Mouse (Mus musculus): ENCODE data around the gene Tjap1. TPM values are rescaled to one million over a fixed set of nuclear protein-coding genes. Genes with fewer than 3 reads are reported as not detected.

The Tjap1 gene
- polyA plus RNA-seq, 1 experiment from 2014 or later, result 59.9 TPM

- 60% methylated on average over 14 of the region's 14 CpGs for WGBS
- Histone ChIP-seq H3K4me3 (replicated peaks) (peak overlapping the region; percentile 71; the same call in 1 of the 2 replicates), H3K9ac (replicated peaks) (0 out of 2 replicates have a peak overlapping the region, but pooled peaks have one; percentile 62), H3K27ac (no peak overlapping the region), H3K36me3 (peaks cover 52% of the 10 kb centered on the region), H3K4me1 (replicated peaks) (peaks cover 24% of the 10 kb centered on the region), H3K4me2 (peak overlapping the region; percentile 100), H3K27me3 (peaks cover 30% of the 10 kb centered on the region), H3K9me3 (0 out of 2 replicates have a peak, but pooled peaks cover 7% of the 10 kb centered on the region)
- no peak for ATAC-seq (ENCODE audit: insufficient number of reproducible peaks, insufficient read depth, low FRiP score, low TSS enrichment, low read depth)
Measured at GRCm38 (mm10) chr17:46252571-46253451, 30.0 kb downstream of the Tjap1 start.

GRCm38 (mm10) chr17:46251174-46251573, 31.7 kb downstream of the Tjap1 start:
- 83% methylated on average over 7 of the region's 7 CpGs for WGBS
- Histone ChIP-seq H3K4me1 (replicated peaks) (peaks cover 32% of the 10 kb centered on the region), H3K4me2 (no peak overlapping the region), H3K36me3 (peaks cover 43% of the 10 kb centered on the region), H3K9ac (replicated peaks) (no peak overlapping the region), H3K4me3 (replicated peaks) (no peak overlapping the region), H3K27ac (no peak overlapping the region), H3K27me3 (peaks cover 25% of the 10 kb centered on the region), H3K9me3 (0 out of 2 replicates have a peak, but pooled peaks cover under 1% of the 10 kb centered on the region)
- ATAC-seq (ENCODE audit: insufficient number of reproducible peaks, insufficient read depth, low FRiP score, low TSS enrichment, low read depth), result no peak

- no peaks in the 10 kb centered on the region for H3K9me3 ChIP-seq
- peak overlapping the region; percentile 77 for H3K4me3 ChIP-seq (replicated peaks)
- no peaks in the 10 kb centered on the region for H3K27me3 ChIP-seq
- H3K4me1 ChIP-seq (replicated peaks), result peaks cover 21% of the 10 kb centered on the region
- H3K36me3 ChIP-seq, result peaks cover 73% of the 10 kb centered on the region
- ATAC-seq (ENCODE audit: insufficient number of reproducible peaks, insufficient read depth, low FRiP score, low TSS enrichment, low read depth), result no peak
- peak overlapping the region; percentile 93 for H3K4me2 ChIP-seq
- under 1% methylated on average over 37 of the region's 37 CpGs for WGBS
- peak overlapping the region; percentile 64 for H3K27ac ChIP-seq
- H3K9ac ChIP-seq (replicated peaks), result peak overlapping the region; percentile 93
Measured at GRCm38 (mm10) chr17:46248189-46248522, 34.7 kb downstream of the Tjap1 start.

- under 1% methylated on average over 53 of the region's 53 CpGs for WGBS
- peaks cover 79% of the 10 kb centered on the region for H3K36me3 ChIP-seq
- peak; percentile 84 for ATAC-seq (ENCODE audit: insufficient number of reproducible peaks, insufficient read depth, low FRiP score, low TSS enrichment, low read depth)
Measured at GRCm38 (mm10) chr17:46247512-46248188, 35.2 kb downstream of the Tjap1 start, which contains the start of the genes Polr1c and Yipf3. Gene Polr1c (minus strand): TSS chr17:46248054. Gene Yipf3 (plus strand): TSS chr17:46248080.

GRCm38 (mm10) chr17:46244579-46244978, 38.2 kb downstream of the Tjap1 start:
- H3K9ac ChIP-seq (replicated peaks), result 0 out of 2 replicates have a peak overlapping the region, but pooled peaks have one; percentile 12

More at GRCm38 (mm10) chr17:46247512-46248188, 35.2 kb downstream of the Tjap1 start, which contains the start of the genes Polr1c and Yipf3:
- Histone ChIP-seq H3K27ac (peak within 1 kb of the TSS; percentile 69), H3K9me3 (no peaks in the 10 kb centered on the region), H3K4me3 (replicated peaks) (peak within 1 kb of the TSS; percentile 77), H3K4me2 (peak within 1 kb of the TSS; percentile 93), H3K27me3 (no peaks in the 10 kb centered on the region), H3K4me1 (replicated peaks) (peaks cover 20% of the 10 kb centered on the region), H3K9ac (replicated peaks) (peak within 1 kb of the TSS; percentile 93)

GRCm38 (mm10) chr17:46243624-46244023, 39.2 kb downstream of the Tjap1 start:
- H3K27ac ChIP-seq, result no peak overlapping the region
- ATAC-seq (ENCODE audit: insufficient number of reproducible peaks, insufficient read depth, low FRiP score, low TSS enrichment, low read depth), result no peak
- no peak overlapping the region for H3K4me2 ChIP-seq
- no peak overlapping the region for H3K9ac ChIP-seq (replicated peaks)
- peaks cover 81% of the 10 kb centered on the region for H3K36me3 ChIP-seq
- H3K4me1 ChIP-seq (replicated peaks), result peaks cover 9% of the 10 kb centered on the region
- H3K4me3 ChIP-seq (replicated peaks), result no peak overlapping the region
- H3K27me3 ChIP-seq, result no peaks in the 10 kb centered on the region
- WGBS, result 68% methylated on average over 2 of the region's 2 CpGs
- no peaks in the 10 kb centered on the region for H3K9me3 ChIP-seq

More at GRCm38 (mm10) chr17:46244579-46244978, 38.2 kb downstream of the Tjap1 start:
- Histone ChIP-seq H3K27me3 (no peaks in the 10 kb centered on the region), H3K27ac (no peak overlapping the region), H3K4me3 (replicated peaks) (no peak overlapping the region), H3K4me2 (no peak overlapping the region), H3K4me1 (replicated peaks) (peaks cover 19% of the 10 kb centered on the region), H3K9me3 (no peaks in the 10 kb centered on the region), H3K36me3 (peaks cover 77% of the 10 kb centered on the region)
- 79% methylated on average over 10 of the region's 10 CpGs for WGBS
- ATAC-seq (ENCODE audit: insufficient number of reproducible peaks, insufficient read depth, low FRiP score, low TSS enrichment, low read depth), result no peak

GRCm38 (mm10) chr17:46242993-46243392, 39.8 kb downstream of the Tjap1 start:
- WGBS, result 87% methylated on average over 4 of the region's 4 CpGs
- Histone ChIP-seq H3K4me3 (replicated peaks) (no peak overlapping the region), H3K9me3 (no peaks in the 10 kb centered on the region), H3K9ac (replicated peaks) (no peak overlapping the region), H3K27me3 (no peaks in the 10 kb centered on the region), H3K27ac (no peak overlapping the region), H3K36me3 (peaks cover 87% of the 10 kb centered on the region), H3K4me1 (replicated peaks) (peaks cover 7% of the 10 kb centered on the region), H3K4me2 (no peak overlapping the region)
- ATAC-seq (ENCODE audit: insufficient number of reproducible peaks, insufficient read depth, low FRiP score, low TSS enrichment, low read depth), result no peak

- no peak overlapping the region for H3K27ac ChIP-seq
- no peaks in the 10 kb centered on the region for H3K9me3 ChIP-seq
- peaks cover 94% of the 10 kb centered on the region for H3K36me3 ChIP-seq
- no peak overlapping the region for H3K4me3 ChIP-seq (replicated peaks)
- 87% methylated on average over 13 of the region's 13 CpGs for WGBS
- H3K27me3 ChIP-seq, result no peaks in the 10 kb centered on the region
- H3K9ac ChIP-seq (replicated peaks), result no peak overlapping the region
- no peak overlapping the region for H3K4me2 ChIP-seq
- no peak for ATAC-seq (ENCODE audit: insufficient number of reproducible peaks, insufficient read depth, low FRiP score, low TSS enrichment, low read depth)
- H3K4me1 ChIP-seq (replicated peaks), result peaks cover 7% of the 10 kb centered on the region
Measured at GRCm38 (mm10) chr17:46242274-46242673, 40.6 kb downstream of the Tjap1 start.

GRCm38 (mm10) chr17:46241471-46241870, 41.4 kb downstream of the Tjap1 start:
- 72% methylated on average over 11 of the region's 11 CpGs for WGBS
- no peak overlapping the region for H3K4me2 ChIP-seq
- ATAC-seq (ENCODE audit: insufficient number of reproducible peaks, insufficient read depth, low FRiP score, low TSS enrichment, low read depth), result no peak
- peaks cover 98% of the 10 kb centered on the region for H3K36me3 ChIP-seq
- no peak overlapping the region for H3K4me3 ChIP-seq (replicated peaks)
- no peak overlapping the region for H3K27ac ChIP-seq
- H3K27me3 ChIP-seq, result no peaks in the 10 kb centered on the region
- H3K9ac ChIP-seq (replicated peaks), result no peak overlapping the region
- peaks cover under 1% of the 10 kb centered on the region; the same call in 1 of the 2 replicates for H3K4me1 ChIP-seq (replicated peaks)
- no peaks in the 10 kb centered on the region for H3K9me3 ChIP-seq

GRCm38 (mm10) chr17:46239516-46240114, 43.2 kb downstream of the Tjap1 start:
- Histone ChIP-seq H3K9ac (replicated peaks) (no peak overlapping the region), H3K4me2 (no peak overlapping the region), H3K9me3 (no peaks in the 10 kb centered on the region), H3K4me1 (replicated peaks) (no peaks in the 10 kb centered on the region), H3K27me3 (no peaks in the 10 kb centered on the region), H3K36me3 (peaks cover 95% of the 10 kb centered on the region), H3K27ac (no peak overlapping the region), H3K4me3 (replicated peaks) (no peak overlapping the region)
- WGBS, result 95% methylated on average over 15 of the region's 15 CpGs
- ATAC-seq (ENCODE audit: insufficient number of reproducible peaks, insufficient read depth, low FRiP score, low TSS enrichment, low read depth), result no peak

GRCm38 (mm10) chr17:46237480-46237879, 45.3 kb downstream of the Tjap1 start:
- ATAC-seq (ENCODE audit: insufficient number of reproducible peaks, insufficient read depth, low FRiP score, low TSS enrichment, low read depth), result no peak
- 86% methylated on average over 5 of the region's 5 CpGs for WGBS
- Histone ChIP-seq H3K27ac (no peak overlapping the region), H3K9me3 (no peaks in the 10 kb centered on the region), H3K4me2 (no peak overlapping the region), H3K9ac (replicated peaks) (no peak overlapping the region), H3K27me3 (no peaks in the 10 kb centered on the region), H3K36me3 (peaks cover 95% of the 10 kb centered on the region), H3K4me3 (replicated peaks) (no peak overlapping the region), H3K4me1 (replicated peaks) (no peaks in the 10 kb centered on the region)
